Mouse (Mus musculus) heart, postnatal 14 days (tissue): ENCODE data around the gene Gimap9. TPM values are rescaled to one million over a fixed set of nuclear protein-coding genes. Genes with fewer than 3 reads are reported as not detected.

Experiments used
- total RNA-seq, 2 experiments: library from RNA; stranded (reverse); gene quantifications; 2 replicates each; pipeline ENCODE4 v1.2.3; 2021

Gene Gimap9
- total RNA-seq, 2 experiments from 2014 or later: 4.2 to 6.4 TPM

Other genes starting within 250 kb of the Gimap9 start
- gene Zfp467, start 230.3 kb upstream of the Gimap9 start, total RNA-seq: 10 to 100 TPM; 13.8 to 16.4 TPM
- under 1 TPM; 0.43 to 0.51 TPM for gene Sspo, start 227.9 kb upstream of the Gimap9 start, total RNA-seq
- 10 to 100 TPM; 17.2 to 18.2 TPM for gene Atp6v0e2, start 138.5 kb upstream of the Gimap9 start, total RNA-seq
- 10 to 100 TPM; 12.9 to 14.5 TPM for gene Lrrc61, start 121.3 kb upstream of the Gimap9 start, total RNA-seq
- gene Rarres2, start 103.3 kb upstream of the Gimap9 start, total RNA-seq: 10 to 100 TPM; 87.7 to 93.2 TPM
- gene Gm45021, start 86.5 kb upstream of the Gimap9 start, total RNA-seq: not detected
- 10 to 100 TPM; 24.0 to 27.5 TPM for gene Repin1, start 82.2 kb upstream of the Gimap9 start, total RNA-seq
- not detected for gene Gm44965, start 82.2 kb upstream of the Gimap9 start, total RNA-seq
- gene Zfp775, start 74.1 kb upstream of the Gimap9 start, total RNA-seq: 1 to 10 TPM; 8.2 to 8.3 TPM
- under 1 TPM; 0.24 to 0.67 TPM for gene AI854703, start 49.4 kb upstream of the Gimap9 start, total RNA-seq
- 10 to 100 TPM in 1 of 2 experiments, 1 to 10 TPM in 1; 8.6 to 11.0 TPM for gene Gimap8, start 28.9 kb upstream of the Gimap9 start, total RNA-seq
- gene Gimap4, start 8.4 kb downstream of the Gimap9 start, total RNA-seq: 10 to 100 TPM; 32.2 to 42.6 TPM
- gene Gimap6, start 32.1 kb downstream of the Gimap9 start, total RNA-seq: 10 to 100 TPM; 48.0 to 53.9 TPM
- 1 to 10 TPM; 3.5 to 7.9 TPM for gene Gm28053, start 42.5 kb downstream of the Gimap9 start, total RNA-seq
- under 1 TPM; 0.22 to 0.24 TPM for gene Gimap7, start 42.5 kb downstream of the Gimap9 start, total RNA-seq
- gene Gimap1, start 62.9 kb downstream of the Gimap9 start, total RNA-seq: 10 to 100 TPM; 14.6 to 15.7 TPM
- 1 to 10 TPM; 8.3 to 9.0 TPM for gene Gimap5, start 70.1 kb downstream of the Gimap9 start, total RNA-seq
- gene Gimap3, start 94.7 kb downstream of the Gimap9 start, total RNA-seq: under 1 TPM; 0.67 to 0.68 TPM
- gene Tmem176a, start 164.8 kb downstream of the Gimap9 start, total RNA-seq: 10 to 100 TPM; 18.7 to 23.8 TPM
- gene Tmem176b, start 165.4 kb downstream of the Gimap9 start, total RNA-seq: 10 to 100 TPM; 62.5 to 63.9 TPM
- gene Aoc1, start 196.8 kb downstream of the Gimap9 start, total RNA-seq: not detected